Mouse (Mus musculus) hindbrain, embryonic 11.5 days (tissue): ENCODE measurements around the gene Zfp719. TPM values are rescaled to one million over a fixed set of nuclear protein-coding genes. Genes with fewer than 3 reads are reported as not detected.

Source experiments
- ATAC-seq: fragments of 200-750 bp; cut with Nextera tagmentation; 2 replicates; pipeline ENCODE4 v1.8.0; 2017; ENCODE audit warnings: mild to moderate bottlenecking, moderate TSS enrichment, moderate library complexity; ENCODE audit not compliant: low FRiP score
- DNase-seq: peaks from one replicate; pipeline ENCODE4 v3.0.0-alpha.2; 2015; ENCODE audit warnings: low spot score
- H3K27ac ChIP-seq: fragments of 300-500 bp; sonication (generic); 2 replicates; pipeline ENCODE4 v1.5.1; 2014; ENCODE audit warnings: mild to moderate bottlenecking, low read depth, low read length
- H3K27me3 ChIP-seq: fragments of 300-500 bp; sonication (generic); 2 replicates; pipeline ENCODE4 v1.6.1; 2014; ENCODE audit warnings: mild to moderate bottlenecking, low read length, moderate library complexity, mixed read lengths; ENCODE audit not compliant: control insufficient read depth, insufficient read depth
- H3K36me3 ChIP-seq: fragments of 300-500 bp; sonication (generic); 2 replicates; pipeline ENCODE4 v1.6.1; 2014; ENCODE audit warnings: mild to moderate bottlenecking, low read length, moderate library complexity, mixed read lengths; ENCODE audit not compliant: control insufficient read depth, insufficient read depth
- H3K4me1 ChIP-seq: fragments of 300-500 bp; sonication (generic); replicated peaks from 2 replicates; pipeline ENCODE4 v1.6.1; 2014; ENCODE audit warnings: low read length, mixed read lengths; ENCODE audit not compliant: control insufficient read depth, insufficient read depth
- H3K4me2 ChIP-seq: fragments of 300-500 bp; sonication (generic); replicated peaks from 2 replicates; pipeline ENCODE4 v1.6.1; 2014; ENCODE audit warnings: mild to moderate bottlenecking, low read depth, low read length
- H3K4me3 ChIP-seq: fragments of 300-500 bp; sonication (generic); 2 replicates; pipeline ENCODE4 v1.5.1; 2014; ENCODE audit warnings: low read depth, low read length
- H3K9ac ChIP-seq: fragments of 300-500 bp; sonication (generic); 2 replicates; pipeline ENCODE4 v1.6.1; 2014; ENCODE audit warnings: low read depth, low read length
- H3K9me3 ChIP-seq: fragments of 300-500 bp; sonication (generic); 2 replicates; pipeline ENCODE4 v1.6.1; 2016; ENCODE audit warnings: low read length; ENCODE audit not compliant: control insufficient read depth
- WGBS: fragments of 180-500 bp; shearing (Covaris S2); extraction: QIAGEN DNeasy Blood & Tissue Kit; methylation state at CpG from one replicate; pipeline ENCODE4 v1.1.7; 2014; 5-methylcytosine and 5-hydroxymethylcytosine counted together
- polyA plus RNA-seq: library from polyadenylated mRNA; unstranded; fragments of >200 nt; fragmentation: Nextera tagmentation; extraction: Ambion mirVana; gene quantifications from 2 replicates; pipeline ENCODE4 v1.2.1, GENCODE M21; 2014

The Zfp719 gene
- polyA plus RNA-seq, 1 experiment from 2014 or later = 17.1 TPM

GRCm38 (mm10) chr7:43584790-43585189 lies 5.4 kb downstream of the Zfp719 start:
- whole genome bisulfite sequencing = 92% methylated on average over 5 of the region's 5 CpGs
- H3K36me3 ChIP-seq = peaks cover 11% of the 10 kb centered on the region

GRCm38 (mm10) chr7:43601884-43602283 lies 22.5 kb downstream of the Zfp719 start:
- no peak for DNase-seq

More at GRCm38 (mm10) chr7:43584790-43585189, 5.4 kb downstream of the Zfp719 start:
- Histone ChIP-seq H3K27me3 (no peaks in the 10 kb centered on the region), H3K9me3 (no peaks in the 10 kb centered on the region), H3K9ac (no peak overlapping the region), H3K27ac (no peak overlapping the region), H3K4me3 (no peak overlapping the region), H3K4me1 (peaks cover 4% of the 10 kb centered on the region; the same call in 1 of the 2 replicates), H3K4me2 (no peak overlapping the region)
- ATAC-seq (no peak), DNase-seq (no peak)

DNA sequence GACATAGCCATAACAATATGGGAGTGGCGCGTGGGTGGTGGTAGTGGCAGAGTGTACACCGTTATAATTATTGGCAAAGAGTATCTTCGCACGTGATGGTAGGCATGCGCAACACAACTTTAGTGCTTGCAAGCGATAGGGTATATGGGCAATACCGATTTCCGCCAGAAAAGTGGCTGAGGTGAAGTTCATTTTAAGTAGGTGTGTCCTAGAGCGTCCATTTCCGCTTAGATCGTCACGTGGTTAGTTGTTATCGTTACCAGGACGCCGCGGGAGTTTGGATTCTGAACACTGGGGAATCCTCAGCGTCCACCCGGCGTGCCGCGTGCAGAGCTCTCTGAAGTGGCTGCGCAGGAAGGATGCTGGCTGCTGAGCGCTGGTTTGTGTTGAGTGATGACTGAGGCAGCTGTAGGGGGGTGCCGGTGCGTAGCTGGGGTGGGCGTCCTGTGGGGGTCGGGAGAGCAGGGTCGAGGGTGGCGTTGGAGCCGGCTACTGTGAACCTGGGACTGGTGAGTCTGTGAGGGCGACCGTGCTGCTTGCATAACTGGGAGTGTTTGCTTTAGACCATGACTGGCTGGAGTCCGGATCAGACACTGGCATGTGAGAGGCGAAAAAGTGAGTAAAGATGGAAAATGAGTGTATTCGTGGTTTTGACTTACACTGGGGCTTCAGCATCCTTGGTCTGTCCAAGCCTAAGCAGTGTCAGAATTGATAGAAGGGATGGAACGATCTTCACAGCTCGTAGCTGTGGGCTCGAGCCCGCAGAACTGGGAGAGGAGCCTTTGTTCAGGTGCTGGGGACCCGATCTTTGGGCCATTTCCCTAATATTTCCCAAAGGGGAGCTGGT lies 27.7 kb downstream of the Zfp719 start, which contains the start of gene Zfp819:
Zfp819 (plus strand) TSS at position 274 of the 847 bp plus-strand sequence.
- Histone ChIP-seq H3K27ac (no peak within 1 kb of the TSS), H3K27me3 (no peaks in the 10 kb centered on the region), H3K4me2 (peak within 1 kb of the TSS; percentile 88), H3K4me3 (peak within 1 kb of the TSS; percentile 39), H3K36me3 (no peaks in the 10 kb centered on the region), H3K9ac (peak within 1 kb of the TSS; percentile 45), H3K9me3 (no peaks in the 10 kb centered on the region), H3K4me1 (no peaks in the 10 kb centered on the region)
- ATAC-seq (peak; percentile 88), DNase-seq (peak; percentile 81)
- WGBS = 15% methylated on average over 41 of the region's 41 CpGs

More at GRCm38 (mm10) chr7:43601884-43602283, 22.5 kb downstream of the Zfp719 start:
- Histone ChIP-seq H3K4me1 (no peaks in the 10 kb centered on the region), H3K4me2 (no peak overlapping the region), H3K36me3 (no peaks in the 10 kb centered on the region), H3K9ac (no peak overlapping the region), H3K4me3 (no peak overlapping the region), H3K9me3 (no peaks in the 10 kb centered on the region), H3K27me3 (no peaks in the 10 kb centered on the region), H3K27ac (no peak overlapping the region)
- WGBS = 48% methylated on average over 5 of the region's 5 CpGs
- ATAC-seq = no peak

- peak overlapping the region; percentile 39; the same call in 1 of the 2 replicates for H3K4me3 ChIP-seq
- ATAC-seq = 0 out of 2 replicates have a peak, but pooled peaks have one; percentile 32
- no peak overlapping the region for H3K9ac ChIP-seq
- no peak overlapping the region for H3K27ac ChIP-seq
- no peaks in the 10 kb centered on the region for H3K36me3 ChIP-seq
- no peaks in the 10 kb centered on the region for H3K9me3 ChIP-seq
- H3K4me1 ChIP-seq = no peaks in the 10 kb centered on the region
- no peak for DNase-seq
- H3K4me2 ChIP-seq = no peak overlapping the region
- H3K27me3 ChIP-seq = no peaks in the 10 kb centered on the region
- WGBS = 48% methylated on average over 5 of the region's 5 CpGs
Measured at GRCm38 (mm10) chr7:43607743-43608287, 28.4 kb downstream of the Zfp719 start.

- WGBS = 82% methylated on average over 7 of the region's 7 CpGs
- DNase-seq (no peak), ATAC-seq (no peak)
- H3K36me3 ChIP-seq = no peaks in the 10 kb centered on the region
- no peak overlapping the region for H3K4me3 ChIP-seq
- no peak overlapping the region for H3K9ac ChIP-seq
- no peak overlapping the region for H3K27ac ChIP-seq
- H3K4me2 ChIP-seq = no peak overlapping the region
- no peaks in the 10 kb centered on the region for H3K9me3 ChIP-seq
- no peaks in the 10 kb centered on the region for H3K27me3 ChIP-seq
- no peaks in the 10 kb centered on the region for H3K4me1 ChIP-seq
Measured at GRCm38 (mm10) chr7:43608316-43608824, 29.0 kb downstream of the Zfp719 start.

- Histone ChIP-seq H3K36me3 (no peaks in the 10 kb centered on the region), H3K9ac (no peak overlapping the region), H3K4me1 (no peaks in the 10 kb centered on the region), H3K4me2 (no peak overlapping the region), H3K27ac (no peak overlapping the region), H3K27me3 (no peaks in the 10 kb centered on the region), H3K4me3 (no peak overlapping the region), H3K9me3 (no peaks in the 10 kb centered on the region)
- WGBS = 87% methylated on average over 13 of the region's 14 CpGs
- ATAC-seq = no peak
- DNase-seq = no peak
Measured at GRCm38 (mm10) chr7:43613816-43614551, 34.6 kb downstream of the Zfp719 start.

DNA sequence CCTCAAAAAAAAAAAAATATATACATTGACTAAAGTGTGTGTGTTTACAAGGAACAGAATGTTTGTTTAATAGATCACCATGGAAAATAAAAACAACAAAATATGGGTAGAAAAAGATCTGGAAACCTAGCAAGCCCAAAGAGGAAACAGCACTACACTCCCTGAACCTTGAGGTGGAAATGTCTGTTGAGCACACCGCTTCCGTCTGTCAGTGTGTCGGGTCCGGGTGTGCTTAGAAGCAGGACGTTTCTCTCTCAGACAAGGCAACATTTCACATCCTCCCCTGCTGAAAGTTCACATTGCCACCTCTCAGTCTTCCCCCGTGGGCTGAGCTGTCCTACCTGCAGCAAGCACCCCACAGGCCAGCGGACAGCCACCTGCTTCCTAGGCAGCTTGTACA lies 43.5 kb downstream of the Zfp719 start:
- H3K36me3 ChIP-seq = no peaks in the 10 kb centered on the region
- no peaks in the 10 kb centered on the region for H3K4me1 ChIP-seq
- H3K27me3 ChIP-seq = no peaks in the 10 kb centered on the region
- ATAC-seq = no peak
- H3K27ac ChIP-seq = no peak overlapping the region
- DNase-seq = no peak
- WGBS = 84% methylated on average over 7 of the region's 7 CpGs
- H3K4me2 ChIP-seq = no peak overlapping the region
- no peak overlapping the region for H3K9ac ChIP-seq
- no peaks in the 10 kb centered on the region for H3K9me3 ChIP-seq
- H3K4me3 ChIP-seq = no peak overlapping the region

DNA sequence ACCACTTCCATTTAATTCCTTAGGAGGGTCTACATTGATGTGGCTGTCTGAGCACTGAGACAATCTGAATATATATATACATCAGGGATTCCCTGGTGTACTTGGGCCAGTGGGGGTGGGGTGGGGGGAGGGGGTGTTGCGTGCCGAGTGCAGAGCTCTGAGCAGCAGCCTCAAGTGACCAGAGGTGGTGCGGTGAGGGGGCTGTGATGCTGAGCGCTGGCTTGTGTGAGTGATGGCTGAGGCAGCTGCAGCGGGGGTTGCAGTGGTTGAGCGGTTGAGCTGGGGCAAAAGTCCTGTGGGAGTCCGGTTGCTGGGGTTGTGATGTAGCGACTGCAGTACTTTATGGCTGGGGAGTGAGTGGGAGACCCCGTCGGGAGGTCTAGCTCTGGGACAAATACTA lies 44.4 kb downstream of the Zfp719 start:
- Histone ChIP-seq H3K4me1 (no peaks in the 10 kb centered on the region), H3K27ac (no peak overlapping the region), H3K9me3 (no peaks in the 10 kb centered on the region), H3K4me2 (no peak overlapping the region), H3K27me3 (no peaks in the 10 kb centered on the region), H3K4me3 (no peak overlapping the region), H3K36me3 (no peaks in the 10 kb centered on the region), H3K9ac (no peak overlapping the region)
- DNase-seq (peak; percentile 13), ATAC-seq (peak; percentile 63)
- WGBS = 17% methylated on average over 10 of the region's 10 CpGs
